In genomic region chr14:11811142-11811761, GRCm38 (mm10) we compare ENCODE assay signal across 9 mouse cellular contexts.
DNase-seq lines count a peak whose midpoint lies in the region; ATAC-seq and TF ChIP-seq lines count a peak whose summit lies in the region.
"Had no signal": no experiment of that assay in that cellular context is flagged by ENCODE, and none has a peak within 500 bp of the region (broad histone marks: within the 10 kb centered on the region; RNA-seq: fewer than 3 reads in every experiment).

No protein-coding gene starts in this region.

- H3K27ac ChIP-seq in stomach, embryonic 16.5 days (ENCODE audit: low read length): peak overlapping the region; percentile 29
- H3K27ac ChIP-seq in stomach, postnatal 0 days (replicated peaks): no peak overlapping the region
- H3K27ac ChIP-seq in kidney, embryonic 16.5 days (ENCODE audit: low read length): peak overlapping the region; percentile 51
- H3K27ac ChIP-seq: hindbrain, embryonic 15.5 days had no signal

- no peak for TF ChIP-seq CTCF in stomach, postnatal 0 days (IDR thresholded peaks at IDR 0.05; ENCODE audit: low read depth)

- H3K4me3 ChIP-seq in stomach, embryonic 16.5 days (replicated peaks; ENCODE audit: low read length): no peak overlapping the region
- H3K4me3 ChIP-seq in stomach, postnatal 0 days (ENCODE audit: low read depth, low read length): no peak overlapping the region
- no peak overlapping the region for H3K4me3 ChIP-seq in kidney, embryonic 16.5 days (ENCODE audit: low read length)
- H3K4me3 ChIP-seq: hindbrain, embryonic 15.5 days had no signal

- no peak for TF ChIP-seq EP300 in stomach, postnatal 0 days (optimal IDR thresholded peaks at IDR 0.05)

- no peaks in the 10 kb centered on the region for H3K9me3 ChIP-seq in stomach, embryonic 16.5 days (replicated peaks; ENCODE audit: control insufficient read depth, low read length)
- H3K9me3 ChIP-seq in stomach, postnatal 0 days (ENCODE audit: control insufficient read depth, low read length): no peaks in the 10 kb centered on the region
- H3K9me3 ChIP-seq in kidney, embryonic 16.5 days (ENCODE audit: low read length): no peaks in the 10 kb centered on the region
- H3K9me3 ChIP-seq: hindbrain, embryonic 15.5 days had no signal

- ATAC-seq in stomach, embryonic 16.5 days (ENCODE audit: insufficient read depth, low FRiP score): no peak
- ATAC-seq in stomach, postnatal 0 days (ENCODE audit: low FRiP score, low TSS enrichment): no peak
- no peak for ATAC-seq in kidney, embryonic 16.5 days (ENCODE audit: low FRiP score, low TSS enrichment)

- no peak overlapping the region for H3K9ac ChIP-seq in stomach, embryonic 16.5 days (ENCODE audit: low read length)
- no peak overlapping the region for H3K9ac ChIP-seq in stomach, postnatal 0 days (ENCODE audit: low read length)
- H3K9ac ChIP-seq in kidney, embryonic 16.5 days (replicated peaks; ENCODE audit: low read length): no peak overlapping the region
- H3K9ac ChIP-seq: hindbrain, embryonic 15.5 days had no signal

- WGBS in stomach, embryonic 16.5 days: 54% methylated on average over 7 of the region's 7 CpGs
- WGBS in stomach, postnatal 0 days: 45% methylated on average over 7 of the region's 7 CpGs
- 51% methylated on average over 7 of the region's 7 CpGs for WGBS in kidney, embryonic 16.5 days

- no peaks in the 10 kb centered on the region for H3K36me3 ChIP-seq in stomach, embryonic 16.5 days (ENCODE audit: control insufficient read depth, insufficient read depth, low read length)
- no peaks in the 10 kb centered on the region for H3K36me3 ChIP-seq in stomach, postnatal 0 days (ENCODE audit: control insufficient read depth, insufficient read depth, low read length)
- no peaks in the 10 kb centered on the region for H3K36me3 ChIP-seq in kidney, embryonic 16.5 days (ENCODE audit: insufficient read depth, low read length)
- H3K36me3 ChIP-seq: hindbrain, embryonic 15.5 days had no signal

- DNase-seq in adrenal gland, adult 2 months: peak; percentile 56
- DNase-seq in adrenal gland, postnatal 25 days: no peak
- DNase-seq in stomach, postnatal 0 days (ENCODE audit: low spot score): no peak
- peak; percentile 51 to 59 for DNase-seq in right cerebral cortex, postnatal 36 days (ENCODE audit: low spot score in 2 of 2)
- DNase-seq in testis, postnatal 14 days (ENCODE audit: low spot score): no peak
- DNase-seq in ovary, postnatal 36 days (ENCODE audit: low spot score): no peak

- peaks cover 9% of the 10 kb centered on the region; the same call in 1 of the 2 replicates for H3K4me1 ChIP-seq in stomach, embryonic 16.5 days (ENCODE audit: control insufficient read depth, insufficient read depth, low read length)
- no peaks in the 10 kb centered on the region for H3K4me1 ChIP-seq in stomach, postnatal 0 days (replicated peaks; ENCODE audit: control insufficient read depth, insufficient read depth)
- H3K4me1 ChIP-seq in kidney, embryonic 16.5 days (ENCODE audit: insufficient read depth, low read length): peaks cover 46% of the 10 kb centered on the region

- no peaks in the 10 kb centered on the region for H3K27me3 ChIP-seq in stomach, embryonic 16.5 days (ENCODE audit: control insufficient read depth, insufficient read depth, low read length)
- H3K27me3 ChIP-seq in stomach, postnatal 0 days (ENCODE audit: control insufficient read depth, insufficient read depth, low read length): no peaks in the 10 kb centered on the region
- H3K27me3 ChIP-seq in kidney, embryonic 16.5 days (ENCODE audit: insufficient read depth, low read length): no peaks in the 10 kb centered on the region
- H3K27me3 ChIP-seq: hindbrain, embryonic 15.5 days had no signal

- H3K4me2 ChIP-seq in stomach, embryonic 16.5 days (ENCODE audit: low read depth, low read length): no peak overlapping the region
- no peak overlapping the region for H3K4me2 ChIP-seq in stomach, postnatal 0 days (replicated peaks; ENCODE audit: low read depth)
- H3K4me2 ChIP-seq in kidney, embryonic 16.5 days (replicated peaks; ENCODE audit: low read depth, low read length): no peak overlapping the region
- H3K4me2 ChIP-seq: hindbrain, embryonic 15.5 days had no signal

Comparison
In these comparisons a context has a peak if more than half of its experiments do, and no peak if none do; other contexts are left out.
1. DNase-seq: peak in adrenal gland, adult 2 months (single experiment) and right cerebral cortex, postnatal 36 days (2 of 2); none in adrenal gland, postnatal 25 days (single experiment), stomach, postnatal 0 days (single experiment), testis, postnatal 14 days (single experiment) and ovary, postnatal 36 days (single experiment).